Mouse (Mus musculus) hindbrain, embryonic 12.5 days (tissue): Measurements from ENCODE around the gene Thap4. TPM values are rescaled to one million over a fixed set of nuclear protein-coding genes. Genes with fewer than 3 reads are reported as not detected.

Experiments
- ATAC-seq: fragments of 200-750 bp; cut with Nextera tagmentation; 2 replicates; pipeline ENCODE4 v1.8.0; 2017; ENCODE audit warnings: moderate TSS enrichment; ENCODE audit not compliant: low FRiP score
- H3K27ac ChIP-seq: fragments of 300-500 bp; sonication (generic); 2 replicates; pipeline ENCODE4 v1.5.1; 2016; ENCODE audit warnings: mild to moderate bottlenecking
- H3K27me3 ChIP-seq: fragments of 300-500 bp; sonication (generic); 2 replicates; pipeline ENCODE4 v1.6.1; 2016; ENCODE audit warnings: mild to moderate bottlenecking
- H3K36me3 ChIP-seq: fragments of 300-500 bp; sonication (generic); 2 replicates; pipeline ENCODE4 v1.6.1; 2016; ENCODE audit warnings: mild to moderate bottlenecking
- H3K4me1 ChIP-seq: fragments of 300-500 bp; sonication (generic); 2 replicates; pipeline ENCODE4 v1.6.1; 2016
- H3K4me2 ChIP-seq: fragments of 300-500 bp; sonication (generic); replicated peaks from 2 replicates; pipeline ENCODE4 v1.6.1; 2016; ENCODE audit warnings: mild to moderate bottlenecking
- H3K4me3 ChIP-seq: fragments of 300-500 bp; sonication (generic); 2 replicates; pipeline ENCODE4 v1.5.1; 2016; ENCODE audit warnings: mild to moderate bottlenecking
- H3K9ac ChIP-seq: fragments of 300-500 bp; sonication (generic); 2 replicates; pipeline ENCODE4 v1.6.1; 2016; ENCODE audit warnings: mild to moderate bottlenecking, moderate library complexity
- H3K9me3 ChIP-seq: fragments of 300-500 bp; sonication (generic); replicated peaks from 2 replicates; pipeline ENCODE4 v1.6.1; 2016; ENCODE audit warnings: mild to moderate bottlenecking
- WGBS: fragments of 180-500 bp; shearing (Covaris S2); methylation state at CpG from one replicate; pipeline ENCODE4 v1.1.7; 2016; 5-methylcytosine and 5-hydroxymethylcytosine counted together
- polyA plus RNA-seq: library from polyadenylated mRNA; unstranded; fragments of >200 nt; fragmentation: Nextera tagmentation; extraction: Ambion mirVana; gene quantifications from 2 replicates; pipeline ENCODE4 v1.2.1, GENCODE M21; 2016

The Thap4 gene
- 39.5 and 39.9 TPM in 2 replicates for polyA plus RNA-seq

GRCm38 (mm10) chr1:93754573-93755290 lies at the start of gene Thap4:
Gene Thap4 (minus strand): TSS chr1:93754864.
- Histone ChIP-seq H3K27ac (peak within 1 kb of the TSS; percentile 92), H3K27me3 (no peaks in the 10 kb centered on the region), H3K36me3 (peaks cover 10% of the 10 kb centered on the region), H3K9me3 (no peaks in the 10 kb centered on the region), H3K4me3 (peak within 1 kb of the TSS; percentile 97), H3K4me2 (peak within 1 kb of the TSS; percentile 76), H3K9ac (peak within 1 kb of the TSS; percentile 91), H3K4me1 (peaks cover 28% of the 10 kb centered on the region)
- WGBS, result under 1% methylated on average over 94 of the region's 121 CpGs
- peak; percentile 92 for ATAC-seq

GRCm38 (mm10) chr1:93803556-93804507 lies 49.2 kb upstream of the Thap4 start, which contains the start of gene Ing5:
Gene Ing5 (plus strand): TSS chr1:93803965.
- Histone ChIP-seq H3K27ac (peak within 1 kb of the TSS; percentile 98), H3K4me1 (peaks cover 29% of the 10 kb centered on the region), H3K9ac (peak within 1 kb of the TSS; percentile 84), H3K4me2 (peak within 1 kb of the TSS; percentile 78), H3K9me3 (no peaks in the 10 kb centered on the region), H3K27me3 (no peaks in the 10 kb centered on the region), H3K4me3 (peak within 1 kb of the TSS; percentile 88), H3K36me3 (peaks cover 36% of the 10 kb centered on the region)
- under 1% methylated on average over 87 of the region's 94 CpGs for WGBS
- ATAC-seq, result peak; percentile 95

DNA sequence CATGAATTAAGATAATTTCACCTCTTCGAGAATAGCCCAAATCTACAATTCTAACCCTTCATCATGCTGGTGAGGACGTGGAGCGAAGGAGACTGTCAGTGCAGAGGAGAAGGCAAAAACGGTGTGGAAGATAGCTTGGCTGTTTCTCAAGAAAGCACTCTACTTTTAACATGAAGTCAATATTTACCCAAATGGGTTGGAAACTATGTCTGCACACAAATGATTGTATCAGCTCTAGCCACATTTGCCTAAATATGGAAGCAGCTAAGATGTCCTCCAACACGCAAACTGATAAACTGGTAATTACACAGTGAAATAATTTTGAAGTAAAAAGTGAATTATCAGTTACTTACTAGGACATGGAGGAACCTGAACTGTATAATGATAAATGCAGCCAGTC lies 48.1 kb upstream of the Thap4 start:
- Histone ChIP-seq H3K27me3 (no peaks in the 10 kb centered on the region), H3K4me3 (no peak overlapping the region), H3K27ac (no peak overlapping the region), H3K4me1 (peaks cover 29% of the 10 kb centered on the region), H3K4me2 (peak overlapping the region; percentile 78), H3K36me3 (peaks cover 37% of the 10 kb centered on the region), H3K9ac (peak overlapping the region; percentile 84; the same call in 1 of the 2 replicates), H3K9me3 (no peaks in the 10 kb centered on the region)
- ATAC-seq, result no peak
- 90% methylated on average over 5 of the region's 5 CpGs for WGBS

DNA sequence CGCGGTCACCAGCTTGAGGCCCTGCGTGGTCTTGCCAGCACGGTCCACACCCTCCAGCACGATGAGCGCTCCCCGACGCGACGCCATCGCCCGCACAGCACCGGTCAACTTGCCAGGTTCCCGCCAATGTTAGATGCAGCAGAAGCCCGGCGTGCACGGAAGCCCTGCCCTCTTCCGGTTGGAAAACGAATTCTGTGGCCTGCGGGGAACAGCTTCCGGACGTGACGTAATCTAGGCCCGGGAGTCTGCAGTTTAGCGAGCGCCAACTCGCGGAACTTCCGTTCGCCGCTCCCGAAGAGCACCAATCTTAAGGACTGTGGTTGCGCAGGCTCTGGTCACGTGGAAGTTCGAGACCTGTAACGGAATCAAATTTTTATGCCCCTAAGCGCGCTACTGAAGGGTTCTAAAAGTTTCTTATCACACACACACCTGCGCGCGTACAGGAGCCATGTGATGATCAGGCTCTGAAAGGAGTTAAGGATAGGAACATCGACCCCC lies 47.1 kb upstream of the Thap4 start, which contains the start of gene Dtymk:
Gene Dtymk, minus strand, starts transcription at position 194 of the 498 bp plus-strand sequence.
- Histone ChIP-seq H3K36me3 (peaks cover 34% of the 10 kb centered on the region), H3K27me3 (no peaks in the 10 kb centered on the region), H3K9ac (peak within 1 kb of the TSS; percentile 78), H3K4me2 (peak within 1 kb of the TSS; percentile 72), H3K9me3 (no peaks in the 10 kb centered on the region), H3K4me1 (peaks cover 29% of the 10 kb centered on the region), H3K27ac (peak within 1 kb of the TSS; percentile 84), H3K4me3 (peak within 1 kb of the TSS; percentile 81)
- under 1% methylated on average over 42 of the region's 42 CpGs for WGBS
- ATAC-seq, result peak; percentile 57

DNA sequence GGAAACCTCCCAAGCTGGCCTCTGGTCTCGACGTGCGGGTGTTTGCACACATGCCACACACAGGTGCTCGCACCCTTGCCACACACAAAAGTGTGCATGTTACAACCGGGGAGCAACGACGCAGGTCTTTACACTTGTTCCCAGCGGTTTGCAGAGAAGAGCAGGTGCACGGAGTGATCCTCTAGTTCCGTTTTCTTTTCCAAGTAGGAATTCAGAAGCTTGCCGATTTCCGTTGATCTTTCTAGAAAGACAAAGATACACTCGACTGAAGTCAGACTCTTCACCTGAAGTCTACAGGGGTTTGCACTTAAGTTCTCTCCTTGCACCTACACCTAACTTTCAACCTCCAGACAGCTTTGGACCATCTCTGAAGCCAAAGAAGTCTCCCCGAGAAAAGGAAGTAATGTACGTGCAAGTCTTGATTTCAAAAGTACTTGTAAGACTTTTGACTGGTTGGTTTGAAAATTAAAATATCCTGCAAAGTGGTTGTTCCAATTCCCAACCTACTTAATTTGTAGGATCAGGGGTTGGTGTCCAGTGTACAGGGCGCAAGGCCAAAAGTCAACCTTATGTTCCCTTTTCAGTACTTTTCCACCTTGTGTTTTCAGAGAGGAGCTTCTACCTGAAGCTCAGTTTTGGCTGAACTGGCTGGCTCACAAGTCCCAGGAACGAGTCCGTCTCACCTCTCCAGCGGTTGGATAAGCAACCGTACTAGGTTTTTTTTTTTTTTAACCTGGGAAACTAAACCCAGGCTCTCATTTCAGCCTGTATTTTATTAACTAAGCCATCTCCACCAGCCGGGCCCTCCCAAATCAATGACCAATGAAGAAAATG lies 46.2 kb upstream of the Thap4 start:
- H3K9me3 ChIP-seq, result no peaks in the 10 kb centered on the region
- H3K9ac ChIP-seq, result peak overlapping the region; percentile 78
- 77% methylated on average over 21 of the region's 21 CpGs for WGBS
- no peak for ATAC-seq
- peak overlapping the region; percentile 72 for H3K4me2 ChIP-seq
- H3K36me3 ChIP-seq, result peaks cover 25% of the 10 kb centered on the region
- peak overlapping the region; percentile 84; the same call in 1 of the 2 replicates for H3K27ac ChIP-seq
- H3K4me1 ChIP-seq, result peaks cover 29% of the 10 kb centered on the region
- H3K4me3 ChIP-seq, result peak overlapping the region; percentile 81
- no peaks in the 10 kb centered on the region for H3K27me3 ChIP-seq

GRCm38 (mm10) chr1:93795886-93796285 lies 41.2 kb upstream of the Thap4 start:
- H3K4me3 ChIP-seq, result no peak overlapping the region
- no peak overlapping the region for H3K27ac ChIP-seq
- 92% methylated on average over 8 of the region's 8 CpGs for WGBS
- no peak overlapping the region for H3K4me2 ChIP-seq
- H3K4me1 ChIP-seq, result peaks cover 2% of the 10 kb centered on the region
- ATAC-seq, result no peak
- H3K9me3 ChIP-seq, result 0 out of 2 replicates have a peak, but pooled peaks cover 6% of the 10 kb centered on the region
- no peaks in the 10 kb centered on the region for H3K27me3 ChIP-seq
- H3K9ac ChIP-seq, result no peak overlapping the region
- H3K36me3 ChIP-seq, result peaks cover 69% of the 10 kb centered on the region

DNA sequence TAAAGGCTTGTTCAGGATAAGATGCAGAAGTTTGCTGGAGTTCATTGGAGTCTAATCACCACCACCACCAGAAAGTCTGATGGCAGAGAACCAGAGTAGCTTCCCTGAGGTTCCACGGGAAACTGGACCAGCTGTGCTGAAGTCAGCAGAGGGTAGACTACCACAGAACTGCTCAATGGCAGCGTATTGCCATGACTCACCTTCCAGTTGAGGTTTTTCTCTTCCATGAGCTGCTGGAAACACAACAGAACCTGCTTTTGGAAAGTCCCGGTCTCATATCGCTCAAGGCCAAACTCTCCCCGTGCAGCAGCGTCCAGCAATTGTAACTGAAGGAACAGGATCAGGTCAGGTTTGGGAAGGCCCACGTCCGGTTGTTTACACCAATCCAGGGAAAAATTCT lies 39.9 kb upstream of the Thap4 start:
- H3K4me2 ChIP-seq, result no peak overlapping the region
- no peak overlapping the region for H3K4me3 ChIP-seq
- 96% methylated on average over 8 of the region's 8 CpGs for WGBS
- H3K9me3 ChIP-seq, result 0 out of 2 replicates have a peak, but pooled peaks cover 7% of the 10 kb centered on the region
- no peak overlapping the region for H3K27ac ChIP-seq
- no peaks in the 10 kb centered on the region for H3K4me1 ChIP-seq
- H3K27me3 ChIP-seq, result no peaks in the 10 kb centered on the region
- no peak overlapping the region for H3K9ac ChIP-seq
- H3K36me3 ChIP-seq, result peaks cover 77% of the 10 kb centered on the region
- ATAC-seq, result no peak

- H3K4me3 ChIP-seq, result no peak overlapping the region
- H3K4me2 ChIP-seq, result no peak overlapping the region
- no peaks in the 10 kb centered on the region for H3K27me3 ChIP-seq
- no peaks in the 10 kb centered on the region for H3K4me1 ChIP-seq
- H3K9me3 ChIP-seq, result 0 out of 2 replicates have a peak, but pooled peaks cover 7% of the 10 kb centered on the region
- ATAC-seq, result no peak
- 89% methylated on average over 2 of the region's 2 CpGs for WGBS
- peaks cover 96% of the 10 kb centered on the region for H3K36me3 ChIP-seq
- no peak overlapping the region for H3K27ac ChIP-seq
- no peak overlapping the region for H3K9ac ChIP-seq
These were observed 32.2 kb upstream of the Thap4 start for GRCm38 (mm10) chr1:93786912-93787311.

GRCm38 (mm10) chr1:93776686-93777085 lies 22.0 kb upstream of the Thap4 start:
- H3K36me3 ChIP-seq, result peaks cover 75% of the 10 kb centered on the region

DNA sequence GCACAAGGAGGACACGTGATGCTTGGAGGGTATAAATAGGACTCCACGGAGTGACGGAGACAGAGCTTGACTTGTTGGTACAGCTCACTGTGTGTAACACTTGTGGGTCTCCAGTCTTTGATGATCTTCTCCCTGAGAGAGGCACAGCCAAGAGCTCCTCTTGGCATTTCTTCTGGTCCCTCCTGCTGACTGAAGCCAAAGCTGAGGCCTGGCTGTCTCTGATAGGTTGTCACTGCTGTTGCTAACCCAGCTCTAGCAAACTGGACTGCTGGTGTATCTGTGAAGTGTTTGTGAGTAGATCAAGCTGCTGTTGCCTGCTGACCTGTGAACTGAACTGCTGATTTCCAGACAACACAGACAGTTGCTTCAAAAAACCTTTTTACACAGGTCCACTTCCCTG lies 15.2 kb upstream of the Thap4 start:
- H3K4me1 ChIP-seq, result no peaks in the 10 kb centered on the region
- H3K27ac ChIP-seq, result no peak overlapping the region
- peaks cover 44% of the 10 kb centered on the region for H3K36me3 ChIP-seq
- H3K9me3 ChIP-seq, result no peaks in the 10 kb centered on the region
- 95% methylated on average over 3 of the region's 3 CpGs for WGBS
- H3K27me3 ChIP-seq, result no peaks in the 10 kb centered on the region
- no peak for ATAC-seq
- H3K4me2 ChIP-seq, result no peak overlapping the region
- no peak overlapping the region for H3K9ac ChIP-seq
- no peak overlapping the region for H3K4me3 ChIP-seq

More at GRCm38 (mm10) chr1:93776686-93777085, 22.0 kb upstream of the Thap4 start:
- Histone ChIP-seq H3K27ac (no peak overlapping the region), H3K9me3 (no peaks in the 10 kb centered on the region), H3K4me3 (no peak overlapping the region), H3K27me3 (no peaks in the 10 kb centered on the region), H3K4me2 (no peak overlapping the region), H3K4me1 (no peaks in the 10 kb centered on the region), H3K9ac (no peak overlapping the region)
- WGBS, result 93% methylated on average over 5 of the region's 5 CpGs
- no peak for ATAC-seq

GRCm38 (mm10) chr1:93767600-93767999 lies 12.9 kb upstream of the Thap4 start:
- ATAC-seq, result no peak
- no peak overlapping the region for H3K27ac ChIP-seq
- H3K4me2 ChIP-seq, result no peak overlapping the region
- no peaks in the 10 kb centered on the region for H3K27me3 ChIP-seq
- peaks cover 26% of the 10 kb centered on the region for H3K36me3 ChIP-seq
- no peak overlapping the region for H3K4me3 ChIP-seq
- no peaks in the 10 kb centered on the region for H3K9me3 ChIP-seq
- H3K9ac ChIP-seq, result no peak overlapping the region
- WGBS, result 95% methylated on average over 6 of the region's 6 CpGs
- H3K4me1 ChIP-seq, result no peaks in the 10 kb centered on the region
